Mouse (Mus musculus) T-helper 2 cell (primary cell): ENCODE data around the gene Mtus2.
"Not testable (repeated sequence)": the region's sequence is repeated elsewhere in the genome, so short reads cannot be mapped to it uniquely, and the experiment has no call there.

Experiments used
- in situ Hi-C: fragments of 300-600 bp; cut with MboI, MseI; formaldehyde crosslinking; loops from one replicate; pipeline ENCODE4 v1.15.1; 2025; ENCODE audit warnings: high pct_unique_total_duplicates

Mtus2 gene

GRCm38 (mm10) chr5:148108314-148108713, 151.2 kb downstream of the Mtus2 start:
- in situ Hi-C loops: no loop called here

GRCm38 (mm10) chr5:148115207-148115817, 158.2 kb downstream of the Mtus2 start:
- in situ Hi-C loops: no loop called here

- in situ Hi-C loops: loop anchor here (10.0 kb wide), 1 partner anchor 740 kb away; no protein-coding TSS in a partner anchor
Observed at GRCm38 (mm10) chr5:148124354-148124753, 167.2 kb downstream of the Mtus2 start.

GRCm38 (mm10) chr5:148130691-148131457, 173.8 kb downstream of the Mtus2 start:
- in situ Hi-C loops: loop anchor here (25.0 kb wide), 1 partner anchor 1831 kb away; no protein-coding TSS in a partner anchor

- in situ Hi-C loops: loop anchor here (25.0 kb wide), 1 partner anchor 1831 kb away; no protein-coding TSS in a partner anchor
Observed at GRCm38 (mm10) chr5:148131458-148132131, 174.5 kb downstream of the Mtus2 start.

GRCm38 (mm10) chr5:148133448-148134060, 176.4 kb downstream of the Mtus2 start:
- in situ Hi-C loops: loop anchor here (25.0 kb wide), 1 partner anchor 1829 kb away; no protein-coding TSS in a partner anchor

- in situ Hi-C loops: loop anchor here (25.0 kb wide), 1 partner anchor 1821 kb away; no protein-coding TSS in a partner anchor
Observed at GRCm38 (mm10) chr5:148141662-148142061, 184.5 kb downstream of the Mtus2 start.

- in situ Hi-C loops: loop anchor here (25.0 kb wide), 1 partner anchor 1816 kb away; no protein-coding TSS in a partner anchor
Observed at GRCm38 (mm10) chr5:148146200-148146823, 189.2 kb downstream of the Mtus2 start.

- in situ Hi-C loops: no loop called here
Observed at GRCm38 (mm10) chr5:148151894-148152599, 194.9 kb downstream of the Mtus2 start.

- in situ Hi-C loops: no loop called here
Observed at GRCm38 (mm10) chr5:148152600-148153402, 195.7 kb downstream of the Mtus2 start.

- in situ Hi-C loops: no loop called here
Observed at GRCm38 (mm10) chr5:148153403-148153713, 196.2 kb downstream of the Mtus2 start.

GRCm38 (mm10) chr5:148154727-148155126, 197.6 kb downstream of the Mtus2 start:
- in situ Hi-C loops: no loop called here

GRCm38 (mm10) chr5:148159328-148159727, 202.2 kb downstream of the Mtus2 start:
- in situ Hi-C loops: no loop called here

GRCm38 (mm10) chr5:148160529-148161154, 203.5 kb downstream of the Mtus2 start:
- in situ Hi-C loops: no loop called here

GRCm38 (mm10) chr5:148165111-148165510, 208.0 kb downstream of the Mtus2 start:
- in situ Hi-C loops: no loop called here

GRCm38 (mm10) chr5:148175091-148175490, 218.0 kb downstream of the Mtus2 start:
- in situ Hi-C loops: no loop called here

GRCm38 (mm10) chr5:148175742-148176426, 218.8 kb downstream of the Mtus2 start:
- in situ Hi-C loops: no loop called here

- in situ Hi-C loops: not testable (repeated sequence)
Observed at GRCm38 (mm10) chr5:148176539-148176938, 219.4 kb downstream of the Mtus2 start.

- in situ Hi-C loops: no loop called here
Observed at GRCm38 (mm10) chr5:148179231-148179630, 222.1 kb downstream of the Mtus2 start.
